Mouse (Mus musculus): ENCODE data around the gene Vmn1r127. TPM values are rescaled to one million over a fixed set of nuclear protein-coding genes. Genes with fewer than 3 reads are reported as not detected.
"Not testable (repeated sequence)": the region's sequence is repeated elsewhere in the genome, so short reads cannot be mapped to it uniquely, and the experiment has no call there.

The Vmn1r127 gene
- polyA plus RNA-seq (2015; fragmentation: Nextera tagmentation; extraction: Ambion mirVana), result not detected in 2 replicates

GRCm38 (mm10) chr7:21319761-21320160 lies at the start of gene Vmn1r127:
Gene Vmn1r127, minus strand, starts transcription at chr7:21319861.
- no CpG with 5 or more reads among the region's 3 CpGs for WGBS

GRCm38 (mm10) chr7:21361191-21361590 lies 41.5 kb upstream of the Vmn1r127 start, which contains the start of gene Vmn1r129:
Gene Vmn1r129, minus strand, starts transcription at chr7:21361291.
- not testable (repeated sequence) for H3K36me3 ChIP-seq; H3K4me3 ChIP-seq; H3K9me3 ChIP-seq; H3K4me1 ChIP-seq; H3K27ac ChIP-seq; ATAC-seq (ENCODE audit: insufficient number of reproducible peaks, low FRiP score, low TSS enrichment, low read depth); H3K4me2 ChIP-seq; H3K27me3 ChIP-seq; H3K9ac ChIP-seq
- no CpG with 5 or more reads among the region's 1 CpGs for WGBS

More at GRCm38 (mm10) chr7:21319761-21320160, at the start of gene Vmn1r127:
- not testable (repeated sequence) for ATAC-seq (ENCODE audit: insufficient number of reproducible peaks, low FRiP score, low TSS enrichment, low read depth); H3K4me1 ChIP-seq; H3K27me3 ChIP-seq; H3K27ac ChIP-seq; H3K9me3 ChIP-seq; H3K4me3 ChIP-seq; H3K36me3 ChIP-seq; H3K9ac ChIP-seq; H3K4me2 ChIP-seq

DNA sequence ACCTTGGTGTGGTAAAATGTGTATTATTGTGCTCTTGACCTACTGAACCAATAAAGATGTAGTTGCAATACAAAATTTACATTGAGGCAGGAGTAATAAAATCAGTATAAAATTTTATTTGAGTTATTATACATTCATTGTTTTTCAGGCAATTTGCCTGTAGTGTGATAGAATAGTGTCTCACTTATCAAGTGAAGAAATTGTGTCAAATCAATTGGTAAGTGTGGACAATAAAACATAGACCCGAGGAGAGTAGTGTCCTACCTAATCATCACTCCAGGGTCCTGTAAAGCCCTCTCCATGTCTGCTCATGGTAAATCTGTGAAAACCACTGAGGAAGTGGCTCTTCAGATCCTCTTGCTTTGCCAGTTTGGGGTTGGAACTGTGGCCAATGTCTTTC lies 29.4 kb upstream of the Vmn1r127 start, which contains the start of gene Vmn1r128:
Gene Vmn1r128 (plus strand): TSS at position 301 of the 400 bp plus-strand sequence.
- H3K4me3 ChIP-seq; H3K27me3 ChIP-seq; H3K4me2 ChIP-seq; H3K27ac ChIP-seq; ATAC-seq (ENCODE audit: insufficient number of reproducible peaks, low FRiP score, low TSS enrichment, low read depth); H3K4me1 ChIP-seq; H3K9ac ChIP-seq; H3K9me3 ChIP-seq; H3K36me3 ChIP-seq: not testable (repeated sequence)
- WGBS, result 67% methylated on average over 1 of the region's 1 CpGs

DNA sequence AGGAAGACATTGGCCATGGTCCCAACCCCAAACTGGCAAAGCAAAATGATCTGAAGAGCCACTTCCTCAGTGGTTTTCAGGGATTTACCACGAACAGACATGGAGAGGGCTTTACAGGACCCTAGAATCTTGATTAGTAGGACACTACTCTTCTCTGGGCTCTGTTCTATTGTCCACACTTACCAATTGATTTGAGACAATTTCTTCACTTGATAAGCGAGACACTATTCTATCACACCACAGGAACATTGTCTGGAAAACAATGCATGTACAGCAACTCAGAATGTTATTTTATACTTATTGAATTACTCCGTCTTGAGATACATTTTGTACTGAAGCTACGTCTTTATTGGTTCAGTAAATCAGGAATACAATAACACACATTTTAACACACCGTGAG lies 18.3 kb downstream of the Vmn1r127 start, which contains the start of gene Vmn1r126:
Gene Vmn1r126 (minus strand): TSS at position 101 of the 400 bp plus-strand sequence.
- not testable (repeated sequence) for H3K4me3 ChIP-seq; H3K27me3 ChIP-seq; H3K4me1 ChIP-seq; H3K4me2 ChIP-seq; ATAC-seq (ENCODE audit: insufficient number of reproducible peaks, low FRiP score, low TSS enrichment, low read depth); H3K36me3 ChIP-seq; H3K27ac ChIP-seq; H3K9me3 ChIP-seq; H3K9ac ChIP-seq
- WGBS, result no CpG with 5 or more reads among the region's 5 CpGs

DNA sequence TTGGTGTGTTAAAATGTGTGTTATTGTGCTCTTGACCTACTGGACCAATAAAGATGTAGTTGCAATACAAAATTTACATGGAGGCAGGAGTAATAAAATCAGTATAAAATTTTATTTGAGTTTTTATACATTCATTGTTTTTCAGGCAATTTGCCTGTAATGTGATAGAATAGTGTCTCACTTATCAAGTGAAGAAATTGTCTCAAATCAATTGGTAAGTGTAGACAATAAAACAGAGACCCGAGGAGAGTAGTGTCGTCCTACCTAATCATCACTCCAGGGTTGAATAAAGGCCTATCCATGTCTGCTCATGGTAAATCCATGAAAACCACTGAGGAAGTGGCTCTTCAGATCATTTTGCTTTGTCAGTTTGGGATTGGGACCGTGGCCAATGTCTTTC lies 47.8 kb downstream of the Vmn1r127 start, which contains the start of gene Vmn1r125:
Gene Vmn1r125 (plus strand): TSS at position 301 of the 400 bp plus-strand sequence.
- not testable (repeated sequence) for H3K9ac ChIP-seq; H3K27ac ChIP-seq; H3K27me3 ChIP-seq; H3K9me3 ChIP-seq; ATAC-seq (ENCODE audit: insufficient number of reproducible peaks, low FRiP score, low TSS enrichment, low read depth); H3K4me1 ChIP-seq; H3K4me3 ChIP-seq; H3K36me3 ChIP-seq; H3K4me2 ChIP-seq
- WGBS, result 67% methylated on average over 3 of the region's 3 CpGs

Other genes starting within 250 kb of the Vmn1r127 start
- not detected in 2 replicates for gene Vmn1r121, start 221.3 kb downstream of the Vmn1r127 start, polyA plus RNA-seq (2015; fragmentation: Nextera tagmentation; extraction: Ambion mirVana)
- gene Vmn1r122, start 185.7 kb downstream of the Vmn1r127 start, polyA plus RNA-seq (2015; fragmentation: Nextera tagmentation; extraction: Ambion mirVana), result not detected in 2 replicates
- gene Vmn1r123, start 157.7 kb downstream of the Vmn1r127 start, polyA plus RNA-seq (2015; fragmentation: Nextera tagmentation; extraction: Ambion mirVana), result not detected in 2 replicates
- gene Gm5157, start 129.4 kb downstream of the Vmn1r127 start, polyA plus RNA-seq (2015; fragmentation: Nextera tagmentation; extraction: Ambion mirVana), result not detected in 2 replicates
- not detected in 2 replicates for gene Vmn1r124, start 59.2 kb downstream of the Vmn1r127 start, polyA plus RNA-seq (2015; fragmentation: Nextera tagmentation; extraction: Ambion mirVana)
- gene Vmn1r125, start 47.7 kb downstream of the Vmn1r127 start, polyA plus RNA-seq (2015; fragmentation: Nextera tagmentation; extraction: Ambion mirVana), result not detected in 2 replicates
- not detected in 2 replicates for gene Vmn1r126, start 18.4 kb downstream of the Vmn1r127 start, polyA plus RNA-seq (2015; fragmentation: Nextera tagmentation; extraction: Ambion mirVana)
- gene Vmn1r128, start 29.5 kb upstream of the Vmn1r127 start, polyA plus RNA-seq (2015; fragmentation: Nextera tagmentation; extraction: Ambion mirVana), result not detected in 2 replicates
- gene Vmn1r129, start 41.4 kb upstream of the Vmn1r127 start, polyA plus RNA-seq (2015; fragmentation: Nextera tagmentation; extraction: Ambion mirVana), result not detected in 2 replicates
- not detected in 2 replicates for gene Gm6882, start 112.9 kb upstream of the Vmn1r127 start, polyA plus RNA-seq (2015; fragmentation: Nextera tagmentation; extraction: Ambion mirVana)
- not detected in 2 replicates for gene Vmn1r130, start 191.9 kb upstream of the Vmn1r127 start, polyA plus RNA-seq (2015; fragmentation: Nextera tagmentation; extraction: Ambion mirVana)
- gene Vmn1r131, start 226.2 kb upstream of the Vmn1r127 start, polyA plus RNA-seq (2015; fragmentation: Nextera tagmentation; extraction: Ambion mirVana), result not detected in 2 replicates